Mouse (Mus musculus) MEL (cell line): Measurements from ENCODE around the gene Abhd12. TPM values are rescaled to one million over a fixed set of nuclear protein-coding genes. Genes with fewer than 3 reads are reported as not detected.
A peak's percentile ranks its signal among the peaks of the same experiment; 100 is the strongest.

Source experiments
- DNase-seq: peaks from one replicate; pipeline ENCODE4 v3.0.0; 2011; ENCODE audit warnings: low read depth, low spot score
- H3K27ac ChIP-seq: 2 replicates; pipeline ENCODE4 v1.5.1; 2012; ENCODE audit warnings: low read depth, mild to moderate bottlenecking, control low read depth, low read length, moderate library complexity; ENCODE audit not compliant: control insufficient read depth
- H3K27me3 ChIP-seq, 2 experiments: fragments of 150-350 bp in 1 of 2; sonication (generic) in 1 of 2; 2 replicates each; pipeline ENCODE4 v1.6.1; 2012; ENCODE audit warnings: low read length in 2 of 2, mild to moderate bottlenecking in 2 of 2, improper control_type of control experiment in 1 of 2, moderate library complexity in 1 of 2; ENCODE audit not compliant: insufficient read depth in 2 of 2, control insufficient read depth in 1 of 2
- H3K36me3 ChIP-seq, 2 experiments: 2 replicates each; pipeline ENCODE4 v1.6.1; 2012 to 2014; ENCODE audit warnings: low read length in 2 of 2, improper control_type of control experiment in 1 of 2, inconsistent platforms in 1 of 2, mild to moderate bottlenecking in 1 of 2; ENCODE audit not compliant: insufficient read depth in 2 of 2, control insufficient read depth in 1 of 2
- H3K4me1 ChIP-seq, 2 experiments: fragments of 150-350 bp in 1 of 2; sonication (generic) in 1 of 2; 2 replicates each; pipeline ENCODE4 v1.6.1; 2012; ENCODE audit warnings: low read length in 2 of 2, improper control_type of control experiment in 1 of 2, mild to moderate bottlenecking in 1 of 2; ENCODE audit not compliant: insufficient read depth in 2 of 2, control insufficient read depth in 1 of 2
- H3K4me3 ChIP-seq, 2 experiments: fragments of 150-350 bp in 1 of 2; sonication (generic) in 1 of 2; 2 replicates each; pipeline ENCODE4 v1.5.1; 2012; ENCODE audit warnings: low read depth in 2 of 2, low read length in 2 of 2, mild to moderate bottlenecking in 2 of 2, moderate library complexity in 2 of 2, control low read depth in 1 of 2, improper control_type of control experiment in 1 of 2; ENCODE audit not compliant: control insufficient read depth in 1 of 2, insufficient read depth in 1 of 2
- H3K79me2 ChIP-seq: 2 replicates; pipeline ENCODE4 v1.6.1; 2012; ENCODE audit warnings: mild to moderate bottlenecking, low read length, moderate library complexity; ENCODE audit not compliant: control insufficient read depth, poor library complexity, insufficient read depth
- H3K9ac ChIP-seq: 2 replicates; pipeline ENCODE4 v1.6.1; 2012; ENCODE audit warnings: low read depth, mild to moderate bottlenecking, control low read depth, low read length, moderate library complexity; ENCODE audit not compliant: control insufficient read depth, poor library complexity, severe bottlenecking
- H3K9me3 ChIP-seq: fragments of 150-350 bp; sonication (generic); replicated peaks from 2 replicates; pipeline ENCODE4 v1.6.1; 2012; ENCODE audit warnings: mild to moderate bottlenecking, low read length, improper control_type of control experiment, moderate library complexity; ENCODE audit not compliant: insufficient read depth
- BHLHE40 ChIP-seq: IDR thresholded peaks from 2 replicates; pipeline ENCODE4 v1.6.1; 2012; ENCODE audit warnings: low read depth, mild to moderate bottlenecking, inconsistent platforms, low read length, improper control_type of control experiment, borderline replicate concordance
- CTCF ChIP-seq, 3 experiments: IDR thresholded peaks in 2 of 3; conservative IDR thresholded peaks in 1 of 3; 2 replicates each; pipeline ENCODE4 v1.5.1; 2011 to 2012; ENCODE audit warnings: low read length in 3 of 3, low read depth in 2 of 3, mild to moderate bottlenecking in 2 of 3, improper control_type of control experiment in 1 of 3, inconsistent platforms in 1 of 3, mixed read lengths in 1 of 3, moderate library complexity in 1 of 3; ENCODE audit not compliant: control insufficient read depth in 1 of 3, insufficient read depth in 1 of 3, poor library complexity in 1 of 3, severe bottlenecking in 1 of 3
- E2F4 ChIP-seq: IDR thresholded peaks from 2 replicates; pipeline ENCODE4 v1.6.1; 2011; ENCODE audit warnings: low read depth, low read length, improper control_type of control experiment, borderline replicate concordance
- ETS1 ChIP-seq: IDR thresholded peaks from 2 replicates; pipeline ENCODE4 v1.6.1; 2012; ENCODE audit warnings: low read depth, mild to moderate bottlenecking, inconsistent platforms, low read length, improper control_type of control experiment, moderate library complexity
- HCFC1 ChIP-seq: IDR thresholded peaks from 2 replicates; pipeline ENCODE4 v1.6.1; 2012; ENCODE audit warnings: low read depth, mild to moderate bottlenecking, inconsistent platforms, low read length, improper control_type of control experiment, moderate library complexity
- JUND ChIP-seq: IDR thresholded peaks from 2 replicates; pipeline ENCODE4 v1.6.1; 2011; ENCODE audit warnings: low read depth, mild to moderate bottlenecking, improper control_type of control experiment, low read length
- KAT2A ChIP-seq: conservative IDR thresholded peaks from 2 replicates; pipeline ENCODE4 v1.6.1; 2012; ENCODE audit warnings: low read depth, low read length, improper control_type of control experiment, inconsistent platforms
- MAFK ChIP-seq: IDR thresholded peaks from 2 replicates; pipeline ENCODE4 v1.6.1; 2011; ENCODE audit warnings: low read depth, mild to moderate bottlenecking, low read length, improper control_type of control experiment, borderline replicate concordance
- MYC ChIP-seq: IDR thresholded peaks from 2 replicates; pipeline ENCODE4 v1.6.1; 2011; ENCODE audit warnings: low read depth, mild to moderate bottlenecking, low read length, improper control_type of control experiment, moderate library complexity
- NRF1 ChIP-seq: IDR thresholded peaks from 2 replicates; pipeline ENCODE4 v1.6.1; 2014; ENCODE audit warnings: low read depth, mild to moderate bottlenecking, inconsistent platforms, low read length, improper control_type of control experiment, moderate library complexity; ENCODE audit not compliant: poor library complexity, insufficient read depth, severe bottlenecking
- POLR2A ChIP-seq, 2 experiments: IDR thresholded peaks; 2 replicates each; pipeline ENCODE4 v1.6.1; 2011 to 2012; ENCODE audit warnings: low read length in 2 of 2, mild to moderate bottlenecking in 2 of 2, control low read depth in 1 of 2, improper control_type of control experiment in 1 of 2, low read depth in 1 of 2, moderate library complexity in 1 of 2; ENCODE audit not compliant: control insufficient read depth in 1 of 2, insufficient read depth in 1 of 2, poor library complexity in 1 of 2
- RCOR1 ChIP-seq: IDR thresholded peaks from 2 replicates; pipeline ENCODE4 v1.6.1; 2012; ENCODE audit warnings: low read depth, mild to moderate bottlenecking, inconsistent platforms, low read length, improper control_type of control experiment
- SMC3 ChIP-seq: IDR thresholded peaks from 2 replicates; pipeline ENCODE4 v1.6.1; 2011; ENCODE audit warnings: low read depth, low read length, improper control_type of control experiment
- TAL1 ChIP-seq: IDR thresholded peaks from 2 replicates; pipeline ENCODE4 v1.6.1; 2012; ENCODE audit warnings: mild to moderate bottlenecking, inconsistent platforms, low read length, moderate library complexity, mixed read lengths
- TBP ChIP-seq: IDR thresholded peaks from 2 replicates; pipeline ENCODE4 v1.8.0; 2011; ENCODE audit warnings: low read depth, low read length, improper control_type of control experiment
- UBTF ChIP-seq: IDR thresholded peaks from 2 replicates; pipeline ENCODE4 v1.6.1; 2012; ENCODE audit warnings: low read depth, mild to moderate bottlenecking, inconsistent platforms, low read length, improper control_type of control experiment, moderate library complexity, borderline replicate concordance; ENCODE audit not compliant: insufficient read depth
- USF1 ChIP-seq: IDR thresholded peaks from 2 replicates; pipeline ENCODE4 v1.6.1; 2014; ENCODE audit warnings: low read depth, mild to moderate bottlenecking, inconsistent platforms, low read length, improper control_type of control experiment, moderate library complexity
- USF2 ChIP-seq, 2 experiments: IDR thresholded peaks; 2 replicates each; pipeline ENCODE4 v1.6.1; 2011 to 2012; ENCODE audit warnings: improper control_type of control experiment in 2 of 2, low read length in 2 of 2, borderline replicate concordance in 1 of 2, inconsistent platforms in 1 of 2, low read depth in 1 of 2, mild to moderate bottlenecking in 1 of 2; ENCODE audit not compliant: insufficient read depth in 1 of 2
- ZC3H11A ChIP-seq: IDR thresholded peaks from 2 replicates; pipeline ENCODE4 v1.6.1; 2012; ENCODE audit warnings: low read depth, mild to moderate bottlenecking, inconsistent platforms, low read length, improper control_type of control experiment
- ZKSCAN1 ChIP-seq: IDR thresholded peaks from 2 replicates; pipeline ENCODE4 v1.6.1; 2012; ENCODE audit warnings: low read depth, mild to moderate bottlenecking, inconsistent platforms, low read length, improper control_type of control experiment, moderate library complexity
- ZNF384 ChIP-seq: IDR thresholded peaks from 2 replicates; pipeline ENCODE4 v1.6.1; 2012; ENCODE audit warnings: low read depth, mild to moderate bottlenecking, inconsistent platforms, low read length, improper control_type of control experiment
- polyA plus RNA-seq, 2 experiments: library from polyadenylated mRNA; stranded (reverse) in 1 of 2; unstranded in 1 of 2; fragments of >175 nt in 1 of 2; fragments of >200 nt in 1 of 2; gene quantifications; 2 replicates each; pipeline versions ENCODE4 v1.2.1 to v1.2.4; 2012; ENCODE audit warnings: low replicate concordance in 2 of 2, low read depth in 1 of 2; ENCODE audit not compliant: insufficient read length in 2 of 2, insufficient read depth in 1 of 2, missing spikeins in 1 of 2
- total RNA-seq: library from RNA; depleted of rRNA; stranded (reverse); fragments of 300-350 nt; gene quantifications from 2 replicates; pipeline ENCODE4 v1.2.3, GENCODE M21; 2012

Gene Abhd12
- total and polyA plus RNA-seq, 3 experiments = 23.7 to 29.4 TPM; not detected in 1

DNA sequence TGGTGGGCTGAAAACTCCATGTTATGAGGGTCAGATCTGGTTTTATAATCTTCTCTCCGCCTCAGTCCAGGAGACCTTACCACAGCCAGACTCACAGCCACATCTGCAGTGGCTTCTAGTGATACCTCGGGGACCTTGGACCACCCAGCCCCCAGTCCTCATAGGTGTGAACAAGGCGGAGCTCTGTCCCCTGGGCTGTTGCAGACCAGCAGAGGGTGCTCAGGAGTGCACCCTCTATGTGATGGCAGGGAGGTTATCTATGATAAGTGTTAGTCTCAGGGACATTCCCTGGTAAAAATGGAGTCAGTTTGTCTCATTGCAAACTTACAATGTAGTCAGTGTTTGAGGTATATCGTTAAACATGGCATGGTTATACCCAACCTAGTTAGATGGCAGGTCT is 75.9 kb downstream of the Abhd12 start:
- Histone ChIP-seq H3K36me3 (no peaks in the 10 kb centered on the region), H3K79me2 (no peaks in the 10 kb centered on the region), H3K27ac (no peak overlapping the region)

DNA sequence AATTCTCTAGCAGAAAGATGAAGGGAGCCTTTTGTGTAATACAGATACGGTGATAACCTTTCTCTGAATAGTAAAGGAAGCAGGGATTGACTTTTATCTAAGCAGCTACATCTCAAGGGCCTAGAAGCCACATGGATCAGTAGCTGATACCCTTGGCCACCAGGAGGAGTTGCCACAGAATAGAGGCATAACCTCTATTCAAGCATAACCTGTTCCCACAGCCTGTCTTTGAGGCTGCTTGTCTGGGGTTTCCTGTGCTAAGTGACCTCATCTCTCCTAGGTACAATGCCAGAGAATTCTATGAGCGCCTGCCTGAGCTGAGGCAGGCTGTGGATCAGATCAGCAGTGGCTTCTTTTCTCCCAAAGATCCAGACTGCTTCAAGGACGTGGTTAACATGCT is 76.4 kb downstream of the Abhd12 start:
- Histone ChIP-seq H3K4me3 (no peak overlapping the region), H3K9ac (no peak overlapping the region), H3K27ac (no peak overlapping the region), H3K36me3 (no peaks in the 10 kb centered on the region), H3K4me1 (no peaks in the 10 kb centered on the region), H3K9me3 (no peaks in the 10 kb centered on the region), H3K79me2 (no peaks in the 10 kb centered on the region)
- TF ChIP-seq KAT2A (no peak), SMC3 (peak; percentile 30)
- TF ChIP-seq, all 39 proteins: peak for 1
- DNase-seq = no peak
- H3K27me3 ChIP-seq = no peaks in the 10 kb centered on the region

More for the DNA sequence above, 75.9 kb downstream of the Abhd12 start:
- H3K4me1 ChIP-seq = no peaks in the 10 kb centered on the region
- no peak for TF ChIP-seq E2F4
- peak; percentile 29; the same call in 1 of the 2 replicates for TF ChIP-seq SMC3
- peak; percentile 8 to 35 (median 22); a peak in 3 of 6 replicates for TF ChIP-seq CTCF (IDR thresholded peaks at IDR 0.05 in 2 of 3, conservative IDR thresholded peaks at IDR 0.05 in 1 of 3; ENCODE audit: control insufficient read depth in 1 of 3, insufficient read depth in 1 of 3, low read depth in 2 of 3, low read length in 3 of 3, poor library complexity in 1 of 3, severe bottlenecking in 1 of 3)
- TF ChIP-seq JUND = no peak
- no peak for TF ChIP-seq HCFC1
- TF ChIP-seq NRF1 = no peak
- no peak for TF ChIP-seq UBTF
- no peak for TF ChIP-seq ZC3H11A
- TF ChIP-seq, all 39 proteins: peak for 2
- no peak overlapping the region for H3K9ac ChIP-seq
- no peak overlapping the region for H3K4me3 ChIP-seq
- no peaks in the 10 kb centered on the region for H3K9me3 ChIP-seq
- DNase-seq = no peak
- no peaks in the 10 kb centered on the region for H3K27me3 ChIP-seq

DNA sequence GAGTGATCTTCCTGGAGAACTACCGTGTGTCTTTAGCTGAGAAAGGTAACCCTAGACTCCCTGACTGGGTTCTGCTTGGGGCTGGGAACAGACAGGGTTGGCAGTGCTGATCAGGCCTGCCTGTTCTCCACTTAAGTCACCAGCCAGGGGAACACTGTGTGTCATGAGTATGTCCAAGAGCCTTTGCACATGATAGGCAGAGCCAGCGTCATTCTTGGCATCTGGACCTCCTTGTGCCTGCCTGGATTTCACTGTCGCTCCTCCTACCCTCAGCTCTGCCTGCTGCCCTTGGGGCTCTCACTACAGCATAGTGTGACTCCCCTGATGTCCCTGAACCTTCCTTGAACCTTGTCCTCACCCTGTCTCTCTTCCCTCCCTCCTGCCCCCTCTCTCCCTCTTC is 78.1 kb downstream of the Abhd12 start:
- Histone ChIP-seq H3K9me3 (no peaks in the 10 kb centered on the region), H3K36me3 (no peaks in the 10 kb centered on the region), H3K27me3 (no peaks in the 10 kb centered on the region), H3K4me1 (no peaks in the 10 kb centered on the region), H3K27ac (no peak overlapping the region)
- no peak for DNase-seq
- TF ChIP-seq BHLHE40 (no peak), JUND (no peak), ZNF384 (no peak), ZKSCAN1 (no peak), TAL1 (no peak), ETS1 (no peak), USF1 (no peak), KAT2A (no peak), UBTF (no peak), MAFK (no peak), CTCF (IDR thresholded peaks at IDR 0.05 in 2 of 3, conservative IDR thresholded peaks at IDR 0.05 in 1 of 3; ENCODE audit: control insufficient read depth in 1 of 3, insufficient read depth in 1 of 3, low read depth in 2 of 3, low read length in 3 of 3, poor library complexity in 1 of 3, severe bottlenecking in 1 of 3) (no peak), TBP (no peak), POLR2A (IDR thresholded peaks at IDR 0.05; ENCODE audit: control insufficient read depth in 1 of 2, insufficient read depth in 1 of 2, low read depth in 1 of 2, low read length in 2 of 2, poor library complexity in 1 of 2) (no peak), RCOR1 (no peak), USF2 (IDR thresholded peaks at IDR 0.05; ENCODE audit: borderline replicate concordance in 1 of 2, insufficient read depth in 1 of 2, low read depth in 1 of 2, low read length in 2 of 2) (no peak), MYC (no peak), E2F4 (no peak)
- TF ChIP-seq, all 39 proteins: peak for 0
- Histone ChIP-seq H3K4me3 (no peak overlapping the region), H3K79me2 (no peaks in the 10 kb centered on the region), H3K9ac (no peak overlapping the region)
